Mouse (Mus musculus) left cerebral cortex, postnatal 36 days (tissue): Measurements from ENCODE around the gene Srm. TPM values are rescaled to one million over a fixed set of nuclear protein-coding genes. Genes with fewer than 3 reads are reported as not detected.
A peak's percentile ranks its signal among the peaks of the same experiment; 100 is the strongest.

Source experiments
- DNase-seq, 2 experiments: peaks; one replicate each; pipeline ENCODE4 v3.0.0; 2021 to 2022; ENCODE audit warnings: low spot score in 2 of 2, mixed read lengths in 1 of 2
- intact Hi-C: fragments of 180-260 bp; cut with DNase I; formaldehyde crosslinking; loops from one replicate; pipeline ENCODE4 v1.15.1; 2025
- total RNA-seq, 2 experiments: library from RNA; stranded (reverse); gene quantifications; 2 replicates each; pipeline ENCODE4 v1.2.3; 2021

The Srm gene
- 10 to 100 TPM; 73.4 to 79.1 TPM for total RNA-seq

DNA sequence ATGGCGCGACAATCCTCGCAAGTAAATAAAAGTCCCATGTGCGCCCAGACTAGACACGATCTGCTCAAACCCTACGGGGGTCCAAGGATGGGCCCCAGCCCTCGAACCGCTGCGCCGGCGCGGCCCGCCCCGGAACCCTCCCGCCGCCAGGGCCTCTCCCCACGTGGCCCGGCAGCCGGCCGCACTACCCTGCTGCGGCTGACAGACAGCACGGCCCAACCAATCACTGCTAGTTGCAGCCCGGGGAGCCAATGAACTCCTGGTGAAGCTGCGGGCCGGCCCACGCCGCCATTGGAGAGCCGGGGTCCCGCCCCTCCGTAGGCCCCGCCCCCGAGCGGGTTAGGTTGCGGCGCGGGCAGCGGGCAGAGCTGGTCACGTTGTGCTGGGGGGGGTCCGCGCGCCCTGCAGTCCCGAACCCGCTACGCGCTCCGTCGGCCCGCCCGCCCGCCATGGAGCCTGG, at the start of gene Srm:
Gene Srm, plus strand, starts transcription at position 333 of the 460 bp plus-strand sequence.
- intact Hi-C loops = no loop called here

DNA sequence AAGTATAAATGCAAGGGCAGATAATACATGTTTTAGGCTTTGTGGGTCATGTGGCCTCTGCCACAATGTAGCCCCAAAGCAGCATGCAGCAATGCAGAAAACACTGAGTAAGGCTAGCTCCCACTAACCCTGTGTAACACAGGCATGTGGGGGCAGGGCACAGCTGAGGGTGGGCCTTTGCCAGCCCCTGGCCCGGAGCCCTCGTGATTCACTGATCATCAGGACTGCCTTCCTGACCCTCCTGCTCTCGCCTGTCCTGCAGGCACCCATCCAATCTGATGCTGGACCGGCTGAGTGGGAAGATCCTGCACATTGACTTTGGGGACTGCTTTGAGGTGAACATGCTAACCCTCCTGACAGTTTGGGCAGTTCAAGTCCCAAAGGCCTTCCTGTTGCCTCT, 42.2 kb upstream of the Srm start:
- intact Hi-C loops = no loop called here
- no peak for DNase-seq

More for the DNA sequence above, at the start of gene Srm:
- peak; percentile 96 to 98 for DNase-seq

- intact Hi-C loops = loop anchor here (5.0 kb wide), 1 partner anchor 50 kb away; no protein-coding TSS in a partner anchor
- no peak for DNase-seq
Observed at GRCm38 (mm10) chr4:148557766-148558165, 33.5 kb upstream of the Srm start.

DNA sequence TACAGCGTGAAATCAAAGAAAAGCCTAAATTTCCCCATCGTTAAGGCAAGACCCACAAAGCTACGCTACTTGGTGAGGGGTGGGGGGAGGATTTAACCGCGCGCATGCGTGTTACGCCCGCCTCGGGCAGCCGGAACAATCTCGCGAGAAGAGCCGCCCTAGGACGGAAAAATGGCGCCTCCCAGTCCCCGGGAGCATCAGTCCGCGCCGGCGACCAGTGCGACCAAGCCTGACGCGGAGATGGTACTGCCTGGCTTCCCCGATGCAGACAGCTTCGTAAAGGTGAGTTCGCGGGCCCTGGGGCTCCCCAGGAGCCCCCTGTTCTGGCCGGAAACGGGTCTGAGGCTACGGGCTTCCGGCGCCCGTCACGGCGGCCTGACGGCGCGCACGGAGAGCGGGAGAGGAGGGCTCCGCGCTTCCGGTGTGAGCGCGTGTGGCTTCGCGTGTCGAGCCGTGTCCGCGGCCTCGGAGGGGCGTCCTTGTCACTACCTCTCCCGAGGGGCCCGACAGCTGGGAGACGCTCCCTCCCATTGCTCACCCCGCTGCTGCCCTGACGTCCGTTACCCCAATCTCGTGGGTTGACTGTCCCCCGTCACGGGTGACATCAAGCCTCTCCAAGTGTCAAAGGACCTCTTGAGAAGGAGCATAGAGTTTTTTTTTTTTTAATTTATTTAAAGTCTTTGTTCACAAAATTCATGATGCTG, 32.9 kb upstream of the Srm start, which contains the start of gene Exosc10:
Gene Exosc10, plus strand, starts transcription at position 133 of the 704 bp plus-strand sequence.
- DNase-seq = peak; percentile 86 to 90
- intact Hi-C loops = loop anchor here (5.0 kb wide), 1 partner anchor 49 kb away; no protein-coding TSS in a partner anchor

- no peak for DNase-seq
- intact Hi-C loops = no loop called here
Observed at GRCm38 (mm10) chr4:148562676-148563075, 28.6 kb upstream of the Srm start.

DNA sequence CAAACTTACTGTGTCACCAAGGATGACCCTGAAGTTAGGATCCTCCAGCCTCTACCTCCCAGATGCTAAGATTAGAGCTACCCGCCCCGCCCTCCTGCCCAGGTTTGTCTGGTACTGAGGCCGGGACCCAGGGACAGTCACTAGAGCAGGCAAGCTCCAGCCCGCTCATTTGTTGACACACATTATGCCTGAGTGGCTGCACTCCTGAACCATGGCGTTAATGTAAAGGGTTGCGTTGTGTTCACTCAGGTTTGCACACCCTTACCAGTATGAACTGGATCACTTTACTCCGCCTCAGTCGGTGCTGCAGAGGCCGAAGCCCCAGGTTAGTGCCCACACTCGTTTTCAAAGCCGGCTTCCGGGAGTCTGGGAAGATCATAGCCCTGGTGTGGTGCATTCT, 27.7 kb upstream of the Srm start:
- intact Hi-C loops = no loop called here
- no peak for DNase-seq

GRCm38 (mm10) chr4:148570138-148570537, 21.2 kb upstream of the Srm start:
- no peak for DNase-seq
- intact Hi-C loops = no loop called here

GRCm38 (mm10) chr4:148570693-148571295, 20.5 kb upstream of the Srm start:
- DNase-seq = no peak

DNA sequence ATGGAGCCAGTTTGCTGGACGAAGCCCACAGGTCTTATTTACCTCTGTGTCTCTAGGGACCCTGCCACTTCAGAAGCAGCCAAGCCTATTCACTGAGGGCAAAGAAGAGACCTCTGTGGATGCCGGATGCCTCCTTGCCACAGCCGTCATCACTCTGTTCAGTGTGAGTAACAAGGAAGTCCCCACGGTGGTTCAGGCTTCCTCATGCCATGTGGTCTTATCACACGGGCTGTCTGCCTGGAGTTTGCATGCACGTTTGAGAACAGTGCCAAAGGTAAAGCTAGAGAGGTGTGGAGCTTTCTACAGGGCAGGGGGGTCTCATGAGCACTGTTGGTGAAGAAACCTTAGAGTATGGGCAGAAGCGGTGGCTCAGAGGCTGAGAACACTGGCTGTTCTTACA, 18.1 kb upstream of the Srm start:
- intact Hi-C loops = no loop called here

More at GRCm38 (mm10) chr4:148570693-148571295, 20.5 kb upstream of the Srm start:
- intact Hi-C loops = no loop called here

DNA sequence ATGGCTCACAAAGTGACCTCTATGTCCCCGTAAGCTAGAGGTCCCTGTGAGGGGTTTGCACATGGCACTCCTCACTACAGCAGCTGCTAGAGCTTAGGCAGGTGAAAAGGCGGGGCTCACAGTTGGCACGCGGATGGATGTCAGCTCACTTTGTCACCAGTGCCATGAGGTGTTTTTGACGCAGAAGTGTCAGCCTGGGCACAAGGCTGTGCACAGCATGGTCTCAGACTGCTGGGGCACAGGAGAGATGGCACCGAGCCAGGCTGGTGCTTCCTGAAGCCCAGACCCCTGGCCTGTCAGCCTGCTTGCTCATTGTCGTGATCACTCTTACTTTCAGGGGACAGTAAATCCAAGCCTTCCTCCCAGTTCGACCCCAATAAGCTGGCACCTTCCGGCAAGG, 10.5 kb upstream of the Srm start:
- no peak for DNase-seq
- intact Hi-C loops = no loop called here

More for the DNA sequence above, 18.1 kb upstream of the Srm start:
- DNase-seq = no peak

DNA sequence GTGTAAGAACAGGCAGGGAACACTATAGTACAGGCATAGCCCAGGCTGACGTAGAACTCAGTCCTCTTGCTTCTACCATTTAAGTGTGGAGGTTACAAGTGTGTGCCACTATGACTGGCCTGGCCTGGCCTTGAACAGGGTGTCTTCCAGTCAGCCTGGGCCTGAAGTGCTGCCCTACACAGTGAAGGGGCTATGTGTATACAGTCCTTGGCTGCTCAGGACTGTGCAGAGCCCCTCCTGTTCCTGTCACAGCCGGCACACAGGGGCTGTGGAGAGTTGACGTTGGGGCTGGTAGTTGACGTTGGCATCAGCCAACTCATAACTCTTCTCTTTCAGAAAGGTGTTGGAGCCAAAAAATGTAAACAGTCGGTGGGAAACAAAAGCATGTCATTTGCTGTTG, 9.9 kb upstream of the Srm start:
- intact Hi-C loops = no loop called here
- no peak for DNase-seq

GRCm38 (mm10) chr4:148583257-148583656, 8.0 kb upstream of the Srm start:
- intact Hi-C loops = no loop called here
- no peak for DNase-seq

DNA sequence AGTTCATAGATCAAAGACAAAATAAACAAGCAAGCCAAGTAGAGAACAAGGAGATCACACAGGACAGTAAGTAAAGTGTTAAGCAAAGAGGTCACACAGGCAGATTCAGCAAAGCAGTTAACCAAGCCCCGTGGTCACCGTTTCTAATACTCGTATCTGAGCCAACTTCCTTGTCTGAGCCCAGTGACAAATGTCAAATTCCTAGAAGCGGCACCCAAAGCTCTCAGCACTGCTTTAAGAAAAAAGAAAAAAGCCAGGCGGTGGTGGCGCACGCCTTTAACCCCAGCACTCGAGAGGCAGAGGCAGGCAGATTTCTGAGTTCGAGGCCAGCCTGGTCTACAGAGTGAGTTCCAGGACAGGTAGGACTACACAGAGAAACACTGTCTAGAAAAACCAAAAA, 4.7 kb upstream of the Srm start:
- intact Hi-C loops = no loop called here

GRCm38 (mm10) chr4:148588793-148589192, 2.5 kb upstream of the Srm start:
- DNase-seq = no peak
- intact Hi-C loops = no loop called here

More for the DNA sequence above, 4.7 kb upstream of the Srm start:
- DNase-seq = no peak

- DNase-seq = no peak
- intact Hi-C loops = no loop called here
Observed at GRCm38 (mm10) chr4:148589565-148589964, 1.7 kb upstream of the Srm start.

DNA sequence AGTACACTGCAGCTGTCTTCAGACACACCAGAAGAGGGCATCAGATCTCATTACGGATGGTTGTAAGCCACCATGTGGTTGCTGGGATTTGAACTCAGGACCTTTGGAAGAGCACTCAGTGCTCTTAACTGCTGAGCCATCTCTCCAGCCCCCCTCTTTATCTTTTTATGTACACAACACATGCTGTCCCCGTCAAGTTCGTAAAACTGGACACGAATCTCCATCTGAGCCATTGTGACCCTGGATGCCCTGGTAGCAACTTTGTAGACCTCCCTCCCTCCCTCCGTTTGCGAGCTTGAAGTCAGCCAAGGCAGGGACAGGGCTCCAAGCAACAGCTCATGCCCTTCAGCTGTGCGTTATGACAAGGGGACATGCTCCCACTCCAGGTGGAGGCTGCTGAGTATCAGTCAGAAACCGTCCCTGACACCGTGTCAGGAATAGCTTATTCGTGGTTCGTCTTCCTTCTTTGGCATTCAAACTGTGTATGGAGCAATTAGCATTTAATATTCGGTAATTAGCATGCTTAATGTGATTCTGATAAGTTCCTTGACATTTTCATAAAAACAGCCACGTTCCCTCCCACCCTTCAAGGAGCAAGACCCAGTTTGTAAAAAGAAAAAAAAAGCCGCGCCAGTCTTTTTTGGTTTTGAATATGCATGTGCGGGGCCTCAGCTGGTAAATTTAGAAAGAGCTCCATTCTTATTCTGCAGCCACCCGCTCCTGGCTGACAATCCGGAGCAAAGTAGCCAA, 707 bp upstream of the Srm start:
- intact Hi-C loops = no loop called here
- DNase-seq = no peak

DNA sequence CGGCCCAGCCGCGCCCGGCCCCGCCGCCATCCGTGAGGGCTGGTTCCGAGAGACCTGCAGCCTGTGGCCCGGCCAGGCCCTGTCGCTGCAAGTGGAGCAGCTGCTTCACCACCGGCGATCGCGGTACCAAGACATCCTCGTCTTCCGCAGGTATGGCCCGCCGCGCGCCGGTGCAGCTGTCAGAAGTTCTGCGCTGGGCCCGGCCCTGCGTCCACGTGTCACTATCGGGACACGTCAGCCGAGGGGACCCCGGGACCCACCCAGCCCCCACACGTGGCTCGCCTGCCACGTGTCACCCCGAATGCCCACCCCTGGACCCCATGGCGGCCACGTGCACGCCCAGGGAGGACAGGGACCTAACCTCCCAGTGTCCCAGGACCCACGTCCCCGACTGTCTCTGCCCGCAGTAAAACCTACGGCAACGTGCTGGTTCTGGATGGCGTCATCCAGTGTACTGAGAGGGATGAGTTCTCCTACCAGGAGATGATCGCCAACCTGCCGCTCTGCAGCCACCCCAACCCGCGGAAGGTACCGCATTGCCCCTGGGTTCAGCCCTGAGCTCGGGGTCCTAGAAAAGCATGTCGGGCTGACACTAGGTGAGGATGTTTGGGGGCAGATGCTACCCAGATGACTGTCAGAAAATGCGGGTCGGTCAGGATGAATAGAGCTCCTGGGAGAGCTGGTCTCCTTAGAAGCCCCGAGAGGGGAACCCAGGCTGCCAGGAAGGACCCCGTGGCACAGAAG, 506 bp downstream of the Srm start:
- no peak for DNase-seq
- intact Hi-C loops = no loop called here

GRCm38 (mm10) chr4:148593996-148594395, 2.7 kb downstream of the Srm start:
- no peak for DNase-seq
- intact Hi-C loops = no loop called here

- intact Hi-C loops = no loop called here
- no peak for DNase-seq
Observed at GRCm38 (mm10) chr4:148595916-148596315, 4.6 kb downstream of the Srm start.

GRCm38 (mm10) chr4:148596731-148597130, 5.4 kb downstream of the Srm start:
- intact Hi-C loops = no loop called here
- no peak for DNase-seq
